18 mouse cellular contexts compared by ENCODE assay signal in the genomic region with DNA sequence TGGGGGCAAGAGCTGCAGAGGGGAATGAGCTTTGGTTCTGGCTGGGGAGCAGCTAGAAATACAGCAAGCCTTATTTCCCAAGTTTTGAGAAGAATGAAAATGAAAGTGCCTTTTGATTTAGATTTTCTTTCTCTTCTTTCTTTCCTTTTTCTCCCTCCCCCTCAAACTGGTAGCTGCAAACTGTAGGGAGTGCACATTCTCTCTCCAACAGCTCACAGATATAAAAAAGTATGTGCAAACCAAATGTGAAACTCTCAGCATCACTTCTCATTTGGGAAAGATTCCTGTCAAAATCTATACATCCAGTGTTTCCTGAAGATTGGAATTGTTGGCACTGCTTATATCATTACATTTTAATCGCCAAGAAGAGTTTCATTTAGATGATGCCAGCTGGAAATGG.
DNase-seq lines count a peak whose midpoint lies in the region; ATAC-seq and TF ChIP-seq lines count a peak whose summit lies in the region.
"Had no signal": no experiment of that assay in that cellular context is flagged by ENCODE, and none has a peak within 500 bp of the region (broad histone marks: within the 10 kb centered on the region; RNA-seq: fewer than 3 reads in every experiment).

No protein-coding gene starts in this region.

- peak overlapping the region; percentile 48 for H3K4me3 ChIP-seq in liver, adult 2 months (ENCODE audit: insufficient read depth, low read depth, low read length)
- peak overlapping the region; percentile 22; the same call in 1 of the 2 replicates for H3K4me3 ChIP-seq in intestine, postnatal 0 days (ENCODE audit: low read depth, low read length)
- H3K4me3 ChIP-seq: embryonic facial prominence, embryonic 13.5 days; forebrain, embryonic 12.5 days; heart, embryonic 10.5 days; hindbrain, embryonic 13.5 days had no signal

- TF ChIP-seq POLR2A in liver, adult 2 months (IDR thresholded peaks at IDR 0.05; ENCODE audit: extremely low read depth, insufficient read depth, low read length) = no peak

- H3K4me2 ChIP-seq in intestine, postnatal 0 days (replicated peaks; ENCODE audit: low read depth) = peak overlapping the region; percentile 56; the same call in 1 of the 2 replicates
- H3K4me2 ChIP-seq: embryonic facial prominence, embryonic 13.5 days; forebrain, embryonic 12.5 days; hindbrain, embryonic 13.5 days had no signal

- peaks cover 20% of the 10 kb centered on the region for H3K4me1 ChIP-seq in liver, adult 2 months (ENCODE audit: control insufficient read depth, insufficient read depth, low read length)
- H3K4me1 ChIP-seq in intestine, postnatal 0 days (replicated peaks; ENCODE audit: control insufficient read depth, insufficient read depth, low read length) = no peaks in the 10 kb centered on the region; the same call in 1 of the 2 replicates
- H3K4me1 ChIP-seq: embryonic facial prominence, embryonic 13.5 days; forebrain, embryonic 12.5 days; heart, embryonic 10.5 days; hindbrain, embryonic 13.5 days had no signal

- peak overlapping the region; percentile 49 for H3K27ac ChIP-seq in liver, adult 2 months (replicated peaks; ENCODE audit: insufficient read depth, low read depth, low read length)
- no peak overlapping the region for H3K27ac ChIP-seq in intestine, postnatal 0 days (ENCODE audit: low read depth, low read length)
- H3K27ac ChIP-seq: embryonic facial prominence, embryonic 13.5 days; forebrain, embryonic 12.5 days; heart, embryonic 10.5 days; hindbrain, embryonic 13.5 days; hindbrain, postnatal 0 days had no signal

- no peak for ATAC-seq in intestine, postnatal 0 days
- ATAC-seq: forebrain, embryonic 16.5 days; hindbrain, postnatal 0 days had no signal

- intact Hi-C loops in heart, postnatal 14 days (cut with DNase I) = no loop called here

- 16% methylated on average over 1 of the region's 1 CpGs for WGBS in liver, adult 2 months
- 72% methylated on average over 1 of the region's 1 CpGs for WGBS in intestine, postnatal 0 days

- H3K36me3 ChIP-seq in liver, adult 2 months (ENCODE audit: control insufficient read depth, insufficient read depth, low read length) = peaks cover 4% of the 10 kb centered on the region
- H3K36me3 ChIP-seq in intestine, postnatal 0 days (ENCODE audit: control insufficient read depth, insufficient read depth) = no peaks in the 10 kb centered on the region
- H3K36me3 ChIP-seq: embryonic facial prominence, embryonic 13.5 days; forebrain, embryonic 12.5 days; heart, embryonic 10.5 days; hindbrain, embryonic 13.5 days had no signal

- no peak for TF ChIP-seq CTCF in liver, adult 2 months (IDR thresholded peaks at IDR 0.05; ENCODE audit: low read depth, low read length)
- TF ChIP-seq CTCF in intestine, postnatal 0 days (IDR thresholded peaks at IDR 0.05; ENCODE audit: low read depth) = no peak

- H3K9ac ChIP-seq in liver, adult 2 months (ENCODE audit: low read depth, low read length) = peak overlapping the region; percentile 60
- H3K9ac ChIP-seq in intestine, postnatal 0 days (ENCODE audit: low read depth, low read length) = no peak overlapping the region
- H3K9ac ChIP-seq: embryonic facial prominence, embryonic 13.5 days; forebrain, embryonic 12.5 days; hindbrain, embryonic 13.5 days had no signal

- H3K79me2 ChIP-seq in liver, adult 2 months (ENCODE audit: control insufficient read depth, insufficient read depth, low read length) = 0 out of 2 replicates have a peak, but pooled peaks cover 5% of the 10 kb centered on the region

- no peaks in the 10 kb centered on the region for H3K9me3 ChIP-seq in intestine, postnatal 0 days (ENCODE audit: control insufficient read depth)
- H3K9me3 ChIP-seq: embryonic facial prominence, embryonic 13.5 days; forebrain, embryonic 12.5 days; heart, embryonic 10.5 days; hindbrain, embryonic 13.5 days had no signal

- H3K27me3 ChIP-seq in liver, adult 2 months (ENCODE audit: control insufficient read depth, insufficient read depth, low read length) = no peaks in the 10 kb centered on the region
- H3K27me3 ChIP-seq in intestine, postnatal 0 days (replicated peaks; ENCODE audit: control insufficient read depth, insufficient read depth, low read length) = no peaks in the 10 kb centered on the region
- H3K27me3 ChIP-seq: embryonic facial prominence, embryonic 13.5 days; forebrain, embryonic 12.5 days; hindbrain, embryonic 13.5 days had no signal

- DNase-seq in liver, adult 2 months (ENCODE audit: extremely low read depth, low read depth, low spot score) = peak; percentile 40
- DNase-seq in liver = no peak
- DNase-seq in brain, adult 2 months (ENCODE audit: low read depth, low spot score) = peak; percentile 39
- no peak for DNase-seq in heart, postnatal 14 days
- no peak for DNase-seq in cerebellum, adult 9-11 months
- DNase-seq: adrenal gland, adult 2 months; adrenal gland, postnatal 25 days; cerebellum, adult 11 months; cerebellum, adult 8-10 months; cerebellum, postnatal 25 days; heart, postnatal 10 days had no signal

Comparison
In these comparisons a context has a peak if more than half of its experiments do, and no peak if none do; other contexts are left out.
1. DNase-seq: peak in liver, adult 2 months (single experiment) and brain, adult 2 months (single experiment); none in liver (single experiment), heart, postnatal 14 days (0 of 2) and cerebellum, adult 9-11 months (single experiment).